Mouse (Mus musculus) monocyte, adult 59 days (primary cell): ENCODE measurements around the gene Cers5. TPM values are rescaled to one million over a fixed set of nuclear protein-coding genes. Genes with fewer than 3 reads are reported as not detected.

Source experiments
- total RNA-seq, 2 experiments: library from RNA; stranded (reverse); gene quantifications; one replicate each; pipeline ENCODE4 v1.2.4; 2023

Cers5 gene
- total RNA-seq = 10 to 100 TPM; 61.4 to 72.4 TPM

DNA sequence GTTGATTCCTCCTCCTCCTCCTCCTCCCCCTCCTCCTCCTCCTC is at the start of gene Cers5:
Gene Cers5 (minus strand): TSS at position 5 of the 44 bp plus-strand sequence.

GRCm38 (mm10) chr15:99725341-99726155 is 47.1 kb downstream of the Cers5 start, which contains the start of gene Cox14:
Gene Cox14 (plus strand): TSS chr15:99725618.

GRCm38 (mm10) chr15:99717386-99718334 is 55.0 kb downstream of the Cers5 start, which contains the start of gene Gpd1:
Gene Gpd1 (plus strand): TSS chr15:99717515.

DNA sequence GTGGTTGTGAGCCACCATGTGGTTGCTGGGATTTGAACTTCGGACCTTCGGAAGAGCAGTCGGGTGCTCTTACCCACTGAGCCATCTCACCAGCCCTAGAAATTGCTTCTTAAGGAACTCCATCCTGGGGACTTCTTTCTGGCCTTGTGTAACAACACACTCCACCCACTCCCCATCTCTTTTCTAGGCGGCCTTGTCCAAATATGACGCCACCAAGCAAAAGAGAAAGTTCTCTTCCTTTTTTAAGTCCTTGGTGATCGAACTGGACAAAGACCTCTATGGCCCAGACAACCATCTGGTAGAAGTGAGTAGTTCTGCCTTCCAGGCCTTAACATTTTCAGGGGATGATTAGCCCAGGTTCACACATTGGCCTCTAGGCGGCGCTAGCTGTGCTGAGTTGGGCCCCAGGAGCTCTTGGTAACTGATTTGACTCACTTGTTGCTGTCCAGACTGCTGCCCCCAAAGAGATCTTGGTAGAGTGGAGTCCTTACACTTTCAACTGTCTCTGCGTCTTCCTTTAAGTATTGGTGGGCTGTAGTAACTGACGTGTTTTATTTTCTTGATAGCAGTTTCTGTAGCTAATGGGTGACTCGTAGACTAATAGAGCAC is 67.1 kb downstream of the Cers5 start, which contains the start of gene Gm17349:
Gene Gm17349 (minus strand): TSS at position 51 of the 609 bp plus-strand sequence.

DNA sequence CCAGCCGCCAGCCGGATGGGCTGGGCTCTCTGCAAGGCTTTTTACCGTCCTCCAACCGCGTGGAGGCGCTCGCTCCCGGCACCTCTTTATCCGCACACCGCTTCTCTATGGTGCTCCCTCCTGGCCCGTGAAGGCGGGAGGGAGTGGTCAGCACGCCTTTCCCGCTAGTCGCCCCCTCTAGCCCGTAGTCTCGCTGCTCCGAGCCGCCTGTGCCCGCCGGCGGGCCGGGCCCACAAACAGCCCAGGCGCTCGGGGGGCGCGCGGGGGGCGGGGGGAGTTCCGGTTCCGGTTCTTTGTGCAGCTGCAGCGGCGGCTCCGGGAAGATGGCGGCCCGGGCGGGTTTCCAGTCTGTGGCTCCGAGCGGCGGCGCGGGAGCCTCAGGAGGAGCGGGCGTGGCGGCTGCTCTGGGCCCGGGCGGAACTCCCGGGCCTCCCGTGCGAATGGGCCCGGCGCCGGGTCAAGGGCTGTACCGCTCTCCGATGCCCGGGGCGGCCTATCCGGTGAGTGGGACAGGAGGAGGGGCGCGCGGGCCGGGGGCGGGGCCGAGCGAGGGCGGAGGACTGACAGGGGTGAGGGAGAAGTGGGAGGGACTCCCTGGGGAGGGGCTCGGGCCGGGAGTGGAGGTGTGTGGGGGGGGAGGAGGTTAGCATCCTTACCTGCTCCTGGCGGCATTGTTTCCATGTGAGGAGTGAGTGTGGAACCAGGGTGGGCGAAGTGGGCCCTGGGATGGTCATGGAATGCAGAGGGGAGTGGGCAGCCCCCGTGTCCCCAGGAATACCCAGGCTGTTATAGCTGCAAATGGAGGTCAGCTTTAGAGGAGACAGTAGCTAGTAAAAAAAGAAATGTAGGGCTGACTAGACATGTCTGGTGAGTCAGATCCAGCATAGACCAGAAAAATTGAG is 70.4 kb downstream of the Cers5 start, which contains the start of gene Smarcd1:
Gene Smarcd1 (plus strand): TSS at position 131 of the 902 bp plus-strand sequence.

Other genes with a start within 250 kb of the Cers5 start
- gene Faim2, start 244.7 kb downstream of the Cers5 start, total RNA-seq = not detected
- not detected for gene Aqp2, start 193.8 kb downstream of the Cers5 start, total RNA-seq
- not detected for gene Aqp5, start 182.1 kb downstream of the Cers5 start, total RNA-seq
- not detected for gene Aqp6, start 171.5 kb downstream of the Cers5 start, total RNA-seq
- gene Racgap1, start 121.2 kb downstream of the Cers5 start, total RNA-seq = 10 to 100 TPM; 27.8 to 29.0 TPM
- gene Asic1, start 102.5 kb downstream of the Cers5 start, total RNA-seq = under 1 TPM in 1 of 2 experiments, not detected in 1; 0.29 TPM
- 10 to 100 TPM; 23.2 to 30.8 TPM for gene Smarcd1, start 70.8 kb downstream of the Cers5 start, total RNA-seq
- gene Gm17349, start 67.4 kb downstream of the Cers5 start, total RNA-seq = 1 to 10 TPM in 1 of 2 experiments, not detected in 1; 3.2 TPM
- gene Gpd1, start 55.4 kb downstream of the Cers5 start, total RNA-seq = 10 to 100 TPM; 12.2 to 13.7 TPM
- gene Cox14, start 47.3 kb downstream of the Cers5 start, total RNA-seq = 10 to 100 TPM; 62.3 to 73.0 TPM
- 10 to 100 TPM; 62.1 to 72.5 TPM for gene Lima1, start 102.6 kb upstream of the Cers5 start, total RNA-seq
- not detected for gene Fam186a, start 194.2 kb upstream of the Cers5 start, total RNA-seq
- 10 to 100 TPM; 53.0 to 55.2 TPM for gene Larp4, start 197.2 kb upstream of the Cers5 start, total RNA-seq